Mouse (Mus musculus): ENCODE results near the gene Vapa. TPM values are rescaled to one million over a fixed set of nuclear protein-coding genes. Genes with fewer than 3 reads are reported as not detected.
"Not testable (repeated sequence)": the region's sequence is repeated elsewhere in the genome, so short reads cannot be mapped to it uniquely, and the experiment has no call there.

The Vapa gene
- total RNA-seq, 2 experiments from 2014 or later = 86.2 to 88.8 TPM

GRCm38 (mm10) chr17:65579766-65580165, 33.6 kb downstream of the Vapa start:
- no peak for DNase-seq (ENCODE audit: low spot score)
- intact Hi-C loops (cut with DNase I) = no loop called here

GRCm38 (mm10) chr17:65575339-65575738, 38.0 kb downstream of the Vapa start:
- intact Hi-C loops (cut with DNase I) = no loop called here
- DNase-seq (ENCODE audit: low spot score) = no peak

GRCm38 (mm10) chr17:65574850-65575249, 38.5 kb downstream of the Vapa start:
- intact Hi-C loops (cut with DNase I) = no loop called here
- DNase-seq (ENCODE audit: low spot score) = no peak

DNA sequence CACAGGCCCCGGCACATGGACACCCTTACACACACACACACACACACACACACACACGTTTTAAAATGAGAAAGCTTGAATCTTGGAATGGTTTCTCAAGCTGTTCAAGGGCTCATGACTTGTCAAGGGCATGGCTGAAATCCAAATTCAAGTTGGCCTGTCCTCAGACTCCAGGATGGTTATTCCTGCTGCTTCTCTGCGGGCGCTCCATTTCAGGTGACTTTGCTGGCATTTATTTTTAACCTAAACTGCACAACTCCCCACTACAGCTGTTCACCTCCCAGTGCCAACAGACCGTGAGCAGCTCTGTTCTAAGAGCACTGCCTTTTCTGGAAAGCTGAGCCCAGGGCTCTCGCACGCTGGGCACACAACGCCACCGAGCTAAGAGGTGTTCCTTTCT, 41.5 kb downstream of the Vapa start:
- intact Hi-C loops (cut with DNase I) = no loop called here
- no peak for DNase-seq (ENCODE audit: low spot score)

DNA sequence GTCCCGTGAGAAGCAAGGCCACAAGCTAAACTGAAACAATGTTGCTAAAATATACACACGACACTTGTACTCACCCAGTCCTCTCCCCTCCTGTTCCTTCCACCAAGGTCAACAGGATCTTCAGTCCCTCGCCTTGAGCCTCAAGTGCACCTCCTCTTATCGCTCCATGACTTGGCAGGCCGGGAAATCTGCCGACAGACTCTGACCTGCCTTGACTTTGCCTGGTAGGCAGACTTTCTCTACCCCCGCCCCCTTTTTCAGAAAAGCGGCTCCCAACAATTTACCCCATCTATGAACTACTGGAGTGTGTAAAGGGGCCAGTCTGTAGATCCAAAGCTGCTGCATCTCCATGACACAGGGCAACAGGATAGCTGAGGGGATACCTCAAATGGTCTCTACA, 41.9 kb downstream of the Vapa start:
- intact Hi-C loops (cut with DNase I) = no loop called here
- DNase-seq (ENCODE audit: low spot score) = no peak

- intact Hi-C loops (cut with DNase I) = loop anchor here (5.0 kb wide), 1 partner anchor 492 kb away; no protein-coding TSS in a partner anchor
- no peak for DNase-seq (ENCODE audit: low spot score)
These were observed 49.2 kb downstream of the Vapa start for GRCm38 (mm10) chr17:65564189-65564588.

- no peak for DNase-seq (ENCODE audit: low spot score)
- intact Hi-C loops (cut with DNase I) = loop anchor here (5.0 kb wide), 1 partner anchor 491 kb away; no protein-coding TSS in a partner anchor
These were observed 50.0 kb downstream of the Vapa start for GRCm38 (mm10) chr17:65563345-65563744.

DNA sequence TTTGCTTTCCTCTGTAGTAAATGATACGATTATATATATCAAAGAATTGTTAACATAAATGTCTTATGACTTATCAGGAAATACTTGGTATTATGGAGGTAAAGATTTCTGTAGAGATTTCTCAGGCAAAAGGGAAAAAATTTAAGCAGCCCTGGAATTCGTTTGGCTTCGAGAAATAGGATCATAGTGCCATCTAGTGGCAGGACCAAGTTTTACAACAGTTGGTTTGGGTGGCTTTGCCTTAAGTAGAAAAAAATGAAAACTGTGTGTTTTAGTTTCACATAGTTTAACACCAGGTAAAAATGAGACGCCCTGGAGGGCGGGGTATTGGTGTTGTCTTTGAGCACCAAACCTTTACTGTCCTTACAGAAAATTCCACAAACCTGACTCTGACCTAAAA, 50.6 kb downstream of the Vapa start:
- intact Hi-C loops (cut with DNase I) = loop anchor here (5.0 kb wide), 1 partner anchor 490 kb away; no protein-coding TSS in a partner anchor
- no peak for DNase-seq (ENCODE audit: low spot score)

GRCm38 (mm10) chr17:65561361-65562015, 51.9 kb downstream of the Vapa start:
- no peak for DNase-seq (ENCODE audit: low spot score)
- intact Hi-C loops (cut with DNase I) = loop anchor here (5.0 kb wide), 1 partner anchor 489 kb away; no protein-coding TSS in a partner anchor

DNA sequence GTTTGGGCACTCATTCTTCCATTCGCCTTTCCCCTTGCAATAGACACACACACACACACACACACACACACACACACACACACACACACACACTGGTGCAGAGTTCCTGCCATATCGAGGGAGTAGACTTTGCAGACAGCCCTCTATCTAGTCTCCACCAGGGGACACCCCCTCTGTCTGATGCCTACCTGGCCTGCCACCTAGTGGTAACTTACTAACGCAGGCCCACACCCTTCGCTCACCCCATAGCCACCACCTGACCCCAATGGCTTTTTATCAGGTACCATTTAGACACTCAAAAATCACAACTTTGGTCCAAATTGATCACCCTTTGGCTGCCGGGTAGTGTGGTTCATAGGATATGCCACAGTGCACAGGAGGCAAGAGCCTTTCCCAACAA, 54.1 kb downstream of the Vapa start:
- intact Hi-C loops (cut with DNase I) = no loop called here
- DNase-seq (ENCODE audit: low spot score) = no peak

GRCm38 (mm10) chr17:65558788-65559187, 54.6 kb downstream of the Vapa start:
- no peak for DNase-seq (ENCODE audit: low spot score)
- intact Hi-C loops (cut with DNase I) = no loop called here

DNA sequence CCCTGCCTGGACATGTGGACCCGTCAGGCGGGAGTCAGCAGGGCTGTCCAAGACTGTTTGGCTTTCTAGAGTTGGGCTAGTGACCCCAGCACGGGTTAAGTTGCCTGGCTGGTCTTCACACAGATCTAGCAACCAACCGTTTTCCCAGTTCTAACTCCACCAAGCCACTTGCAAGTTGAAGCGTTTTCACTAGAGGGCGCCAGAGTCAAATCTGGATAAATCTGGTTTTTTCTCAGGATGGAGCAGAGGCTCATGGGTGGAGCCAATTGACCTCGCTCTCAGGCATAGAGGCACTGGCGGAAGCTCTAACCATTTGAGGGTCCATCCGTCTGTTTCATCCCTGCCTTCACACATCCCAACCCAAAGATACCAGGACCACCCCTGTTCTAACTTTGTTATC, 55.1 kb downstream of the Vapa start:
- intact Hi-C loops (cut with DNase I) = no loop called here
- DNase-seq (ENCODE audit: low spot score) = no peak

DNA sequence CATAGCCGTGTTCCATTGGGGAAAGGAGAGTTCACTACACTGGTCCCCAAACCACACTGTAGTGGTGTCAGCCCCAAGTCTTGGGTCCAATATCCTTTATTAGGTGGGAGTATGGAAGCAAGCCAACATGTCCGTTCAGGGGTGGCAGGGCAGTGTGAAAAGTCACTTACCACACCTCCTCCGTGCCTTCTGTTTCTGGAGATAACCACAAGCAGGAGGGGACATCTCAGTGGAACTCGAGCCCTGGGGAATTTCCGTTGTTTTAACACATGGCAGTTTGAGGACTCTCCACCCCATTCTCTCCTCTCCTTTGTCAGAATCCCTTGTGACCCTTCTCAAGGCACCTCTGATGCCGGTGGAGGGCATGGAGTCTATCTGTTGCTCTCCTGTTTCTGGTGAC, 56.1 kb downstream of the Vapa start:
- DNase-seq (ENCODE audit: low spot score) = no peak
- intact Hi-C loops (cut with DNase I) = no loop called here

- intact Hi-C loops (cut with DNase I) = no loop called here
- no peak for DNase-seq (ENCODE audit: low spot score)
These were observed 56.6 kb downstream of the Vapa start for GRCm38 (mm10) chr17:65556798-65557197.

- no peak for DNase-seq (ENCODE audit: low spot score)
- intact Hi-C loops (cut with DNase I) = no loop called here
These were observed 60.8 kb downstream of the Vapa start for GRCm38 (mm10) chr17:65552426-65552997.

GRCm38 (mm10) chr17:65550357-65550756, 63.0 kb downstream of the Vapa start:
- no peak for DNase-seq (ENCODE audit: low spot score)
- intact Hi-C loops (cut with DNase I) = no loop called here

GRCm38 (mm10) chr17:65548698-65549365, 64.5 kb downstream of the Vapa start:
- intact Hi-C loops (cut with DNase I) = no loop called here
- no peak for DNase-seq (ENCODE audit: low spot score)

- intact Hi-C loops (cut with DNase I); DNase-seq (ENCODE audit: low spot score): not testable (repeated sequence)
These were observed 67.1 kb downstream of the Vapa start for GRCm38 (mm10) chr17:65546221-65546620.

DNA sequence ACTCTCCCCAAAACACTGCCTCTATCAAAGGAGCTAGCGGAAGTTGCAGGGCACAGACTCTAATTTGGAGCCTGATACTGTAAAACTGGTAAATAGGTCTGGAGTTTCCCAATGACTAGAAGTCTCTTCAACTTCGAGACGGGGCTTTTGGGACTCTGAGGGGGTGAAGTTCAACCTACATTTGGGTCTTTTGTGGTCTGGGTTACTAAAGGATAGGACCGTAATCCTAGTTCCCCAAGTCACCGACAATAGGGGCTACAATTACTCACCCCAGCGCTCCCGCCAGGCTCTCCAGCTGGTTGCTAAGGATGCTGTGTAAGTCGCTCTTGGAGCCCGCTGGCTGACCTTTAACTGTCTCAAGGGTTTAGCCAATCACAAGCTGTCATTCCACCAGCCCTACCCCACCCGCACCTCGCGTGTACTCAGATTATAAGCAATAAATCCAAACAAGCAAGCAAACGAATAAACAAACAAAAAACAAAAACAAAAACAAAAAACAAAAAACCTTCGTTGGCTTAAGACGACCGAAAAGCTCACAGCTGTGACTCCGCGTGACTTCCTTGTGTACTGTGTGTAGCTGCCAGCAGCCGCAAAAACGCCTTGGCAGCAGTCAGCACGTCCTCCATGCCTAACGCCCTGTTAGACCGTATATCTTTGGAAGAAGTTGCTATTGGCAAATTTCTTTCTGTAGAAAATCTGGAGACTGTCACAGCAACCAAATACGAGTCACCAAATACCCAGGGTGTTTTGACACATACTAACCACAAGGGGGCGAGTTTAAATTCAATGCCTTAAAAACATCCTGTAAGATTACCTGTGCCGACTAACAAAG, 72.7 kb downstream of the Vapa start, which contains the start of gene Tmem232:
Gene Tmem232, minus strand, starts transcription at position 342 of the 832 bp plus-strand sequence.
- intact Hi-C loops (cut with DNase I) = no loop called here
- peak; percentile 21 for DNase-seq (ENCODE audit: low spot score)

DNA sequence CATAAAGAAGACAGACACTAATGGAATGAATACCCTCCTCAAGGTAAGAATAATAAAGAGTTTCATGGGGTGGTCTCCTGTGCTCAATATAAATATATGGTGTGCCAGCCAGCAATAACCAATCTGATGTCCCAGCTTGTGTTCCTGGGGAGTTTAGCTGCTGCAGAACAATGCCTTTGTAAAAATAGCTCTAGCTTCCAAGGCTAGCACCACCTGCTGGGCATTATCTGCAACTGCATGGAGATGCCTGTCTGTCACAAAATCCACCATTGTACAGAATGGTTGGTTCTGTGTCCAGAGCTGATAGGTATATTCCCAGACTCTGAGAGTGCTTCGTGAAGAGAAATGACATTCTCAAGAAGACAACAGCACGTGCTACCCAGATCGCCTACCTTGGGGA, 77.2 kb downstream of the Vapa start:
- DNase-seq (ENCODE audit: low spot score) = peak; percentile 6
- intact Hi-C loops (cut with DNase I) = no loop called here

Data from heart, postnatal 25 days (tissue).